Mouse (Mus musculus) layer of hippocampus, adult 18-20 months (tissue): ENCODE results near the gene Card10. TPM values are rescaled to one million over a fixed set of nuclear protein-coding genes. Genes with fewer than 3 reads are reported as not detected.
"Not testable (repeated sequence)": the region's sequence is repeated elsewhere in the genome, so short reads cannot be mapped to it uniquely, and the experiment has no call there.

Source experiments
- DNase-seq, 2 experiments: peaks; one replicate each; pipeline ENCODE4 v3.0.0; 2022; ENCODE audit warnings: low spot score in 2 of 2
- long read RNA-seq: library from polyadenylated mRNA; stranded (forward); transcript quantifications from one replicate; pipeline ENCODE4 v2.0.0, GENCODE M21; 2021
- total RNA-seq, 2 experiments: library from RNA; stranded (reverse); gene quantifications; 2 replicates each; pipeline ENCODE4 v1.2.3; 2021

Card10 gene
- 1 to 10 TPM; 5.9 to 6.7 TPM for total RNA-seq
- long read RNA-seq, full-length matches to known transcripts, result 4 of 6 reads
- long read RNA-seq, partial matches to known transcripts, result 0 of 6 reads
- long read RNA-seq, other reads (novel, unspliced or antisense), result 2 of 6 reads

GRCm38 (mm10) chr15:78802776-78803391 lies at the start of gene Card10:
Card10 (minus strand) TSS chr15:78803042.
- DNase-seq, result no peak

- peak; percentile 80 to 96 for DNase-seq
Measured at GRCm38 (mm10) chr15:78851505-78852153, 48.8 kb upstream of the Card10 start.

DNA sequence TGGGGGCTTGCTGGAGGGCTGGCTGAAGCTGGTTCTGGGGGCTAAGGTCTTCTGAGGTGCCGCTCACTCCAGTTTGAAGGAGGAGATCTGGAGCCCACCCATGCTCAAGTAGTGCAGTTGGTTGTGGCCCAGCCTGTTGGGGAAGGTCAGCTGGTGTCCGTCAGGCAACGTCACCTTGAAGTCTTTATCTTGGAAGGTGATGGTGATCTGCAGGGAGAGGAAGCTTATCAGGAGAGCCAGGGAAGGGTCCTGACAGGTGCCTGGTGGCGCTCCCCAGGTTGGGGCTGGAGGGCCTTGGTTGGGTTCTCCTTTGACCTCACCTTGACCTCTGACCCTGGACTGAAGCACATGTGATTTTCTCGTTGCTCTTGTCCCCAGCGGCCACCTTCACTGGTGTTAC lies 48.1 kb upstream of the Card10 start:
- no peak for DNase-seq

DNA sequence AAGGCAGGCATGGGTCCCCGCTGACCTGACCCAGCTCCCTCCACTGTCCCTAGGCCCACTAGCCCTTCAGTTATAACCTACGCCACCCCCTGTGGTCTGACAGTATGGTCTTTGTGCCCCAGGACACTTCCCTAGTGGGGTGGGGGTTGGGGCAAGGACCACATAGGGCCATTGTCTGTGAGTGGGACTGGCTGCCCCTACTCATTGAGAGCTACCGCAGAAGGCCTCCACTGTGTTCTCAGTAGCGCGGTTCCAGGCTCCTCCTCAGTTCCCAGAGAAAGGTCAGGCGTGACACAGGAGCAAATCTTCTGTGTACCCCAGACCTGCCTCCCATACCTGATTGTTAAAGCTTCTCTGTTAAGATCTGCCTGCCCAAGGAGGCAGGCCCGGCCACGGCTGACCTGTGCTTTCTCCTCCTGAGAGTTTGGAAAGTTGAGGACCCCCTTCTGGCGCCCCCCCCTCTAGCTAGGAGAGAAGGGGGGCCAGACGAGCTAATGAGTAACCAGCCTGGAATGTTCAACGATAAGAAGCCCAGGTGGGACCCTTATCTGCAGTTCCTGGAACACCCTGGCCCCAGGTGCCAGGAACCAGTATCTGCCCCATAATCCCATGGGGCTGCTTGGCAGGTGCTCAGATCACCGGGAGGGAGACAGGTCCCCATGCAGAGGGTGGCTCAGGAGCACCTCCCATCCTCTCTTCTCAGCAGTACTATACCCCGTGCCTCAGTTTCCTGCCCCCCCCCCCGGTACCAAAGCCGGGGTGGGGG lies 47.4 kb upstream of the Card10 start:
- DNase-seq, result peak in 1 of 2 experiments; percentile 56

DNA sequence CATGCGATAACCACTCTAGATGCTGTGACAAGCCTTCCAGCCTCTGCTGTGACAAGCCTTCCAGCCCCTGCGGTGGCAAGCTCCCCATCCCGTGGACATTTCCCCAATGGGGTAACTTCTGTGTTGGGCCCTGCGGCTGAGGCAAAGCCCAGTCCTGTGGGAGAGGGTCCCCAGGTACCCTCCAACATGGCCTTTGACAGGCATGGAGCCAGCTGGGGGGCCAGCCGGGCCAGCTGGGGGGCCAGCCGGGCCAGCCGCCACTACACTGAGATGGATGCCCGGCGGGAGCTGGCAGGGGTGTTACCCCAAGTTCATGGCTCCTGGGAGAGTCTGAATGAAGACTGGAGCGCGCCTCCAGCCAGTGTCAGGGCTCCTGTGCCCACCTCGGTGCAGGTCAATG lies 46.6 kb upstream of the Card10 start:
- DNase-seq, result no peak

DNA sequence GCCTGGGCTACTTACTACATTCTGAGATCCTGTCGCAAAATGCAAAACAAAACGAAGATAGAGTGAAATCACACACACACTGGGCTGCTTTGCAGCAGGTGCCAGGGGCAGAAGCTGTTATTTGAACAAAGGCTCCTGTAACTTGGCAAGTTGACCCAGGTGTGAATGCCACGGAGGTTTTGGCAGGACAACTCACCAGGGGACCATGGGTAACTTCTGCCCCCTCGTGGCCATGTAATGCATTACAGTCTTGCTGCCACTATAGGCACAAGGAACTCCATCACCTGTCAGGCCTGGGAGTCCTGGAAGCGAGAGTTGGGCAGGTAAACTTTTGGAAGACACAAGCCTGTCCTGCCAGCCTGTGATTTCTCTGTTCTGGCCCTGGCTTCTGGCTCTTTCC lies 45.6 kb upstream of the Card10 start:
- peak; percentile 43 to 85 for DNase-seq

DNA sequence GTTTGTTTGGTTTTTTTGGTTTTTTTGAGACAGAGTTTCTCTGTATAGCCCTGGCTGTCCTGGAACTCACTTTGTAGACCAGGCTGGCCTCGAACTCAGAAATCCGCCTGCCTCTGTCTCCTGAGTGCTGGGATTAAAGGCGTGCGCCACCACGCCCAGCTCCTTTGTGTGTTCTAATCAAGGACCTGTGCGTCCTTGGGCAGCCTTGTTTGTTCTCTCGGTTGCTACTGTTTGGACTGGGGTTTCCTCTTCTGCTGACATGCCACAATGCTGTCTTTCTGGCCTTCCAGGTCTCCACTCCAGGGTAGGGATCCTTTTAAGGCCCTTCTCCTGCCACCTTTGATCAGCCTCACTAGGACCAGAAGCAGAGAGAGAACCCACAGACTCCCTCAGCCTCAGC lies 44.0 kb upstream of the Card10 start:
- not testable (repeated sequence) for DNase-seq

DNA sequence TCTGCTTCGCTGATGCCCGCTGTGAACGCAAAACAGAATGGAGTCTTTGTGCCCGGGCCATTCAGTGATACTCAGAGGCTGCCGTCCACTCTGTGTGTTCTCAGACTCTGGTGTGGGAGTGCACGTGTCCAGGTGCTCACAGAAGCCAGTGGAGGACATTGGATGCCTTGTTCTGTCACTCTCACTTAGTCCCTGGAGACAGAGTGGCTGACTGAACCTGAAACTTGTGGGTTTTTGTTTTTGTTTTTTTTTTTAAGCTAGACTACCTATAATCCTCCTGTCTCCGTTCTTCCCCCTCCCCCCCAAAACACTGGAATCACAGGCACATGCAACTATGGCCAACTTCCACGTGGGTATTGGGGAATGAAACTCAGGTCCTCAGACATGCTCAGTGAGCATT lies 43.5 kb upstream of the Card10 start:
- no peak for DNase-seq

DNA sequence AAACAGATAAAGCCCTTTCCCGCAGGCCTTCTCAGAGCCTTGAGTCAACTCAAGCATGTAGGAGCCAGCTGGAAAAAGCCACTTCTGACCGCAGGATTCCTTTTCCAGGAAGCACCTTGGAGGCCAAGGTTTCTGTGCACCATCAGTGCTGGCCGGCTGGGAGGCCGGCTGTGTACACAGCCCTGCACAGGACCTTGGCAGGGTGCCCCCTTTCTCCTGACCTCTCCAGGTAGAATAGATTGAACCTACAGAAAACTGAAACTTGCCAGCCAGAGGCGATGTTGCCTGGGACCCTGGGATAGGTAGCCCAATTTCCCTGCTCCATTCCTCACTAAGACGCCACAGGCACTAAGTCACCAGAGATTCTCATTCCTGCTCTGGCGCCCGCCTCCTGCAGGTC lies 43.0 kb upstream of the Card10 start:
- no peak for DNase-seq

GRCm38 (mm10) chr15:78845321-78845720 lies 42.5 kb upstream of the Card10 start:
- no peak for DNase-seq

- no peak for DNase-seq
Measured at GRCm38 (mm10) chr15:78844791-78845190, 41.9 kb upstream of the Card10 start.

- no peak for DNase-seq
Measured at GRCm38 (mm10) chr15:78843581-78844469, 41.0 kb upstream of the Card10 start.

GRCm38 (mm10) chr15:78842371-78843163 lies 39.7 kb upstream of the Card10 start, which contains the start of gene Cdc42ep1:
Cdc42ep1 (plus strand) TSS chr15:78842624.
- no peak for DNase-seq

DNA sequence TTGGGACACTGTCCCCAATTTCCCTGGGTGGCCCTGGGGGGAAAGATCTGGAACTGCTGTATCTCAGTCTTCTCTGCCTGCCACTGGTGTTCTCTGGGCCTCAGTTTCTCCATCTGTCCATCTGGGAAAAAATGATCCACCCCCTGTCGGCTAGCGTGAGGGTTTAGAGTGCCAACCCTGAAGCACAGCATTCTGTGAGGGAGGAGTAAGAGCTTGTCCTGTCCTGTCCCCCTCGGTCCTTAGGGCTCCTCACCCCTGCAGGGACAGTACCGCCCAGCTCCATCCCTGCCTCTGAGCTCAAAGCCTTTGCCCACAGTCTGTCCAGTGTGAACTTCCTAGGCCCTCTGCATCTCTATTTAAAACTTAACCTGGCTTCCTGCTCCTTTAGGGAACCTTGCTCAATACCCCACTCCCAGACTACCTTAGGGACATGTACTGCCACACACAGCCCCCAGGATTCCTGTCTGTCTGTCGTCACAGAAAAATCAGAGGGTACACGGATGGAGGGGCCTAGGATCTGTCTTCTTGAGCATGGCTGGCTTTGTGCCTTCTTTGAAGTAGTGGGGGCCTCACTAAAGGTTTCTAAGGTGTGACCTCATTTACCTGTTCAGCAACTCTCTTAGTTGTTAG lies 38.4 kb upstream of the Card10 start:
- no peak for DNase-seq

DNA sequence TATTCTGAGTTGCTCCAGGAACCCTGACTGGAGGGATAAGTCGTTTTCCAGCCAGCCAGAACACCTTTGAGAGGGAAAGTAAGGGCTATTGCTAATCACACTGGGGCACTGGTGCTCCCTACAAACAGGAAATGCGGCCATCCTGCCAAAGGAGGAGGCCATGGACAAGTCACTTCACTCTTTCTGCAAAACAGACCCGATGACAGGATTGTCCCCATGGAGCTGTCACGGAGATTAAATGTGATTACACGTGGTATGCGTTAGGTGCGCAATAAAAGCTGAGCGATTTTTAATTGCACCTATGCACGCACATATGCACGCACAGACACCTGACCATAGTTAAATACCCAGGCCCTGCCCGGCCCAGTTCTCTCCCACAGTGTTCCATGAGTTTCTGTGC lies 37.9 kb upstream of the Card10 start:
- no peak for DNase-seq

- DNase-seq, result no peak
Measured at GRCm38 (mm10) chr15:78840241-78840640, 37.4 kb upstream of the Card10 start.

DNA sequence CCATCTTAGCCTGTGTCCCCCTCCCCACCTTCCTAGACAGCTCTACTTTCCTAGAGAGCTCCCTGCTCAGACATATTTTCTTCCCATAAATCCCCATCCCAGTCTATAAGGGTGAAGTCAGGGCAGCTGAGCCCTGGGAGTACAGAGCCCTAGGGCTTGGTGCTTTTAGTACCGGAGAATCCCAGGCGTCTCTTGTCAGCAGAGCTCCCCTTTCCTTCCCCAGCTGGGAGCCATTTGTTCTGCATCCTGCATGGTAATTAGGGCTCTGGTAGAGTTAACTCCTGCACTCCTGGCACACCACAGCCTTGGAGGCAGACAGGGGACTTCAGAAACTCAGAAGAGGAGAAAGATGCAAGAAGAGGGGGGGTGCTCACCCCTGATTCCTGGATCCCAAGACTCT lies 36.9 kb upstream of the Card10 start:
- no peak for DNase-seq

DNA sequence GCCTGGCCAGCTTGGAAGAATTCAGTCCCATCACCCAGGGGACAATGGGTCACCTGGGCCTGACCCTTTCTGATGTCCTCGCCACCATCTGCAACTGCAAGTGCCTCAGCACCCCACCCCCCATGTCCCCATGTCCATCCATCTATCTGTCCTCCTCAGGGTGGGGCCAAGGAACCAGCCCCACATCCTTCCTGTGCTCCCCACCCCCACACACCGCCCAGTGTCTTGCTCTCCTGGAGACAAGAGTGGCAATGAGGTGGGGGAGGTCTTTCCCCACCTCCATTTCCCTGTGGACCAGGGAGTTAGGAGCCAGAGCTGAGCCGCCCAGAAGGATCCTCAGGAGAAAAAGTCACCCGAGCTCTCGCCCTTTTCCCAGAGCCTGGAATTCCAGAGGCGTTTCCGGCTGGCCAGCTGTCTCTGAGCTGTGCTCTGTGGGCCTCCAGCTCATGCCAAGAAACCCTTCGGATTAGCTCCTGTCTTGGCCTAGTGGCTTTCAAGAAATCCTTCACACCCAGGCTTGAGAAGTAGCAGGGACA lies 33.3 kb upstream of the Card10 start:
- DNase-seq, result no peak
